Mouse (Mus musculus): ENCODE data around the gene Klhdc10.
"Not testable (repeated sequence)": the region's sequence is repeated elsewhere in the genome, so short reads cannot be mapped to it uniquely, and the experiment has no call there.

Gene Klhdc10

GRCm38 (mm10) chr6:30401308-30402015 lies at the start of gene Klhdc10:
TSS of gene Klhdc10 (plus strand) at chr6:30401868.
- peak; percentile 100 for DNase-seq

DNA sequence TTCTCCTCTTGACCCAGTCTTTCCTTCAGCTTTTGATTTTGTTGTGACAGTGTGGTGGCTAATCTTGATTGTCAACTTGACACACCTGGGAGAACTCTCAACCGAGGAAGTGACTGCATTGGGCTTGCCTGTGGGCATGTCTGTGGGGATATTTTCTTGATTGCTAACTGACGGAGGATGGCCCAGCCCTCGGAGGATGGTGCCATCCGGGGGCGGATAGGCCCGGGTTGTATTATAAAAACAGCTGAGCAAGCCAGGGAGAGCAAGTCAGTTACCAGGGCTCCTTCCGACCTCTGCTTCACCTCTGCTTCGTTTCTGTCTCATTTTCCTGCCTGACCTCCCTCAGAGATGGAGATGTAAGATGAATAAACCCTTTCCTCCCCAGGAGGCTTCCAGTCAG lies 48.9 kb upstream of the Klhdc10 start:
- peak in 1 of 2 experiments; percentile 9 for DNase-seq

GRCm38 (mm10) chr6:30353661-30354060 lies 48.0 kb upstream of the Klhdc10 start:
- DNase-seq = no peak

DNA sequence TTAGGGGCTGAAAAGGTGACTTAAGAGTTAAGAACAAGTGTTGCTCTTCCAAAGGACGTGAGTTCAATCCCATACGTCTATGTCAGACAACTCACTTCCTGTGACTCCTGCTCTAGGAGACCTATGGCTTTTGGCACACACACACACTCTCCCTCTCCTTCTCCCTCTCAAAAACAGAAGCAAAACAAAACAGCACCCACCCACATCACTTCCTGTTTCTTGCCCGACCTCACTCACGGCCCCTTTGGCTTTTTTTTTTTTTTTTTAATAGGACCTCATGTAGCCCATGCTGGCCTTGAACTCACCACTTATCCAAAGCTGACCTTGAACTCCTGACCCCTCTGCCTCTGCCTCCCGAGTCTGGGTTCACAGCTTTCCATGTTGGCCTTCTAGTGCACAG lies 46.9 kb upstream of the Klhdc10 start:
- no peak for DNase-seq

DNA sequence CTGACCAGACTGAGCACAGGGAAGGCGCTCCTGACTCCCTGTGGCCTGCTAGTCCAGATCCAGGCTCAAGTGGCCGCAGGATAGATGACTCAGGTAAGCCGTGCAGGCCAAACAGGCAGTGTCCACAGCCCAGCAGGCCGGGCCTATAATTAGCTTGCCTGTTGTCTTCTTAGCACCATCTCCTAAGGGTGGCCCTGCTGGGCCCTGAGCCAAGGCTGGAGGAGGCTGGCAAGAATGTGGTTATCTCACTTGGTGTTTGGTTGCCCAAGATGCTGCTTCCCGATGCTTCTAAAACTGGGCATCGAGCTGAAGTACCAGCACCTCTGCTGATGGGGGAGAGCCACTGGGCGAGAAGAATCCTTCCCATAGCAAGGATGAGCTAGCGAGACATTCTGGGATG lies 46.0 kb upstream of the Klhdc10 start:
- no peak for DNase-seq

GRCm38 (mm10) chr6:30356161-30356560 lies 45.5 kb upstream of the Klhdc10 start:
- DNase-seq = no peak

GRCm38 (mm10) chr6:30356680-30357079 lies 45.0 kb upstream of the Klhdc10 start:
- DNase-seq = no peak

- peak; percentile 72 to 80 for DNase-seq
These were observed 44.0 kb upstream of the Klhdc10 start for GRCm38 (mm10) chr6:30357561-30358177.

DNA sequence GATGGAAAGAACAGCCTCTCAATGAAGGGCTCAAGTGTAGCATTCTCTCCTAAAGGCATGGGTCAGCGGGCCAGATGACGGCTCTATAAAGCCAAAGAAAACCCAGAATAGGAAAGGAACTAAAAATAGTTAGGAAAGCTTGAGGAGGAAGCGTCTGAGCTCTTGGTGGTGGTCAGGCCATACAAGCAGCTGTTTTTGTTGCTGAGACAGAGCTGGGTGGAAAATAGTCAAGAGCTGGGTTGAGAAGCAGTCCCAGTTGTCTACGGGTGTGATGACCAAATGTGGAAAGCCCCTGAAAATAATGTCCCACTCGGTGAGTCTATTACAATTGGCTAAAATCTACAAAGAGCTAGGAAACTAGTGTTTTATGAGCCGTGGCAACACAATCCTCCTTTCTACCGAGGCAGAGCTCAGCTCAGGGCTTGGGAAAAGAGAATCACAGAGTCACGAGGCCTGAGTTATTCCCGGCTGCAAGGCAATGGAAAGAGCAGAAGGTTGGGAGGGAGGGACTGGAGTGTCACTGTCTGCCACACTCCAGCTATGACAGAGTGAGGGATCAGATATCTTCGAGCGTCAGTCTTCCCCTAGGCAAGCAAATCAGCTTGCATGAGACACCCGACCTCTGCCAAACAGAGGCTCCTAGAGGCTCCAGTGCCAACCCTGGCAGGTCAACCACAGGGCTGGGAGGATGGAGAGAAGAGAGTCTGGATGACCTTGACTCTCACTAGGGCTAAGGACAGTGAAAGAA lies 41.7 kb upstream of the Klhdc10 start:
- no peak for DNase-seq

DNA sequence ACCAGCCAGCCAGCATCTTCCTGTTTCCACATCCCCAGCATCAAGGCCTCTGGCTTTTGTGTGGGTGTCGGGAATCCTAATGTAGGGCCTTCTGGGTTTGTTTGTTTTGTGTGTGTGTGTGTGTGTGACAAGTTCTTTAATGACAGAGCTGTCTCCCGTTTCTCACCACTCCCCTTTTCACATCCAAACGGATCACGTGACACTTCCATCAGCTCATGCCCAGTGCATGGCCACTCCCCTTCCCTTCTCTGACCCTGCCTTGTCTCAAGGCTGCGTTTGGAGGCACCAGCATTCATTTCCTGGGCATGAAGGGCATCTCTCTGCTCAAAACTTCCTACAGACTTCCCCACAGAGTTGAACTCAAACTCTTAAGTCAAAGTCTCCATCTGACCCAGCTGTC lies 37.9 kb upstream of the Klhdc10 start:
- DNase-seq = no peak

- no peak for DNase-seq
These were observed 32.4 kb upstream of the Klhdc10 start for GRCm38 (mm10) chr6:30369291-30369690.

GRCm38 (mm10) chr6:30372627-30373369 lies 28.9 kb upstream of the Klhdc10 start:
- no peak for DNase-seq

DNA sequence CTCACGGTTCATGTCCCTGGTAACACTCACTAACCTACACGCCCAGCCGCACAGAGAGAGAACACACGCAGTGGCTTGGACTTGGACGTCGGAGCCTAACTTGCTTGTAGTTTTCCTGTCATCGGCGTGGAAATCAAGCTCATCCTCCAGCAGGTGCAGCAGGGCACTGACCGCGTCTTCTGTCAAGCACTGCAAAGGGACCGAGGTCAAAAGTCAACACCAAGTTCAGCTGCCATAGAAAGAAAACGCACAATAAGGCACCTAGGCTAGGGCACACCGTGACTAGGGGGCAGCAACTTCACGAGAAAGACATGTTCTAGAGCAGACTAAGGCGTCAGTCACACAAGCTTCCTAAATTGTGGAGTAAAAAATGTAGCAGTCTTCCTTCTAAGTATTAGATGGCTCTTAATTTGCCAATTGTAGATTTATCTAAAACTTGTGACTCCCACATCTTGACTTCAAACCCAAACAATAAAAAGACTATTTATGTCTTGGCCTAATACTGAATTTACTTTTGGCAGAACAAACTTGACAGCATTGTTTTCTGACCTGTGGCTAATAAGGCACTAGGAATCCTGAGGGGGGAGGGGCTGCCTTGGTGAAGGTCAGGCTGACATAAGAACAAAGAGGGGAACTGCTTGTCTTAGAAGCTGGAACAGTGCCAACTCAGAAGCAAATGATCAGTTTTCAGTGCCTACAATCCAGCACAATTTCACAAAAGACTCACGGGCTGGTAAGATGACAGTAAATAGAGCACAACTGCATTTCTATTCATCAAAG lies 26.7 kb upstream of the Klhdc10 start:
- no peak for DNase-seq

DNA sequence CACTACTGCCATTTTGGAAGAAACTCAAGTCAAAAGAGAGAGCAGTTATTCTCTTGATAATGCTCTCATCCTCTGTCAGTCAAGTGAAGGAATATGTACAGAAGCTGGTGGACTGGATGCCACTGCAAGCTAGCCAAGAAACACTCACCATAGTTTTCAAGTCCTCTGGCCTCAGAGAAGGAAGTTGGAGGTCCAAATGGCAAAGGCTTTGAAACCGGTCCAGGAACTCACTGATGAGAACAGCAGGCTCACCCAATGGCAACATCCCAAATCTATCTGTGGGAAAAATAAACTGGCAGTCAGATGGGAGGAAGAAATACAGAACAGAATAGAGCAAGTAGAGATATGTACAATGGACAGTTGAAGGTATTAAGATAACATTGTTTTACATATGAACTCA lies 25.9 kb upstream of the Klhdc10 start:
- DNase-seq = no peak

DNA sequence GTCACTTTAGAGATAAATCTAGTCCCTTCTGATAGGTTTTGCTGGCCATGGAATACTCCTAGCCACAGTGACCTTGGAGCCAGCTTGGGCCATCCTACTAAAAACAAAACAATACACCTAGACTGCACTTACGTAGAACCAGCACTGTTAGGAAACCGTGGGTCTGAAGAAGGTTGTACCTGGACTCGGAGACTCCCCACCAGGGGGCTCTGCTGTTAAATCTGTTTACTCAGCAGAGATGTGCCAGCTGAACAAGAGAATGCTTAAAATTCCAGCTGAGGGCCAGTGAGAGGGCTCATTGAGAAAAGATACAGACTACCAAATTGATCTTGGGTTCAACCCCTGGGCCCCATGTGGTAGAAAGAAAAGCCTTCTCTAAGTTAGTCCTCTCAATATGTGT lies 20.6 kb upstream of the Klhdc10 start:
- DNase-seq = peak; percentile 35 to 44

- DNase-seq = not testable (repeated sequence)
These were observed 11.4 kb upstream of the Klhdc10 start for GRCm38 (mm10) chr6:30390271-30390670.

DNA sequence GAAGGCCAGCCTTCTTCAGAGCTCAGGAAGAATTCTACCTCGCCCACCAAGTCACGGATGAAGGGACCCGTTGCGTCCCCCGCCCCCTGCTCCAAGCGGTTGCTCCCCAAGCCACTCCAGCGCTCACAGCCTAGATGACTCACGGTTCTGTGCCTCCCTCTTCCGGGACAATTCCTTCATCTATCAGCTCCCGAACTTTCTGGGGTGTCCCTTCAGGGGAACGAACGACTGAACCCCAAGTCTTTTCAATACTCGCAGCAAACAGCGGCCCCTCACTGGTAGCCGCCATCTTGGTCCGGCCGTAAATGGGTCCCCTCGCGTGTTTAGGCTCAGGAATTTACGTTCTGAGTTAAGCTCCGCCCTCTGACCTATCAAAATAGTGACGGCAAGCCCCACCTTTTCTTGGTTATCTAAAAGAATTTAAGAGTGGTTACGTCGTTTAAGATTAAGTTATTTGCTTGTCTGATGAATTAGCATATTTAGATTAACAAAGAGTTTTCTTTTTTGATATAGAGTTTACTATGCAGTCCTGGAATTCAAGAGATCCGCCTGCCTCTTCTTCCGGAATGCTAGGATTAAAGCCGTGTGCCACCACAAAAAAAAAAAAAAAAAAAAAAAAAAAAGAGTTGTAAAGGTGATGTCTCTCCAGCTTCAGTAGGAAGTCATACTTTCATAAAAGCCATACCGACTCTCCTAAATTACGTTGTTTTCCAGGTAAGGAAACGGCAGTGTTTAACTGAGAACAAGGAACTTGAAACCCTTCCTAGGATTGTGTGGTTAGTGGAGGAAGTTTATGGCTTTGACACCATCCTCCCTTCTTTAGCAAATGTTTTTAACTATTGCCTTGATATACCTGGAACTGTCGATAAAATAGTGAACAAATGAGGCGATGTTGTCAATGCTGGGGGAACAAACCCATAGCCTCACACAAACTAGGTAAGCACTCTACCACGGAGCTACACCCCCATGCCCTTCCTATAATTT lies 10.7 kb upstream of the Klhdc10 start, which contains the start of gene Zc3hc1:
Gene Zc3hc1, minus strand, starts transcription at position 315 of the 984 bp plus-strand sequence.
- DNase-seq = peak; percentile 75 to 76

GRCm38 (mm10) chr6:30391996-30392395 lies 9.7 kb upstream of the Klhdc10 start:
- no peak for DNase-seq

GRCm38 (mm10) chr6:30400146-30400545 lies 1.5 kb upstream of the Klhdc10 start:
- no peak for DNase-seq

DNA sequence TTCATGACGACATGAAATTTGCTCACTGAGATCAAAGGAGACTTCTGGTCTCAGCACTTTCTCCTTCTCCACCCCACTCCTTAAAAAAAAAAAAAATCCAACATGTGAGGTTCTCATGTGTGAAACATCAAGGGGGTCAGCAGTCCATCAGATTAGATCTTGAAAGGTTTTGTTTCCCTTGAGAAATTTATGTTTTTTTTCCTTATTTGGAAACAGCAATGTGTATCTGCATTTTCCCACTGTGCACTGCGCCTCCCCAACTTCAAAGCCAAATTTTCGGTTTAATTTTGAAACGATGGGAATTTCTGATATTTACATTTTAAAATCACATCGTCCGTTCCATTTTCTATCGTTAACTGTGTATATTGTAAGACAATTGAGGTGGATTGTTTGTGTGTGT lies 952 bp upstream of the Klhdc10 start:
- DNase-seq = no peak

DNA sequence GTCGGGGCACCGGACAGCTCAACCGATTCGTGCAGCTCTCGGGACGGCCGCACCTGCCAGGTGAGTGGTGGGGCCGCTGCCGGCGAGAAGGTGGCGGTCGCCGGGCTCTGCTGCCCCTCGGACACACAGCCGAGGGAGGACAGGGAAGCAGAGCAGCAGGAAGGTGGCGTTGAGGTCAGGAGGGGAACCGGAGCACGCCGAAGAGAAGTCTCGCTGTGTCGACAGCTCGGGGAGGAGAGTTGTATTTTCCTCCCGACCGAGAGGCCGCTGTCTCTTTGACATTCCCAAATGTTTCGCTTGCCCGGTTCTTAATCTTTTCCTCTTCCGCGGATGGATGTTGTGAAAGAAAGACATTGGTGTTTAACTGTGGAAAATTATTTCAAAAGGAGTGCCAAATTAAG lies 423 bp downstream of the Klhdc10 start:
- DNase-seq = no peak

Measured in thymus, postnatal 36 days (tissue).